Mouse (Mus musculus) kidney, postnatal 0 days (tissue): ENCODE measurements around the gene Foxd1. TPM values are rescaled to one million over a fixed set of nuclear protein-coding genes. Genes with fewer than 3 reads are reported as not detected.

Source experiments
- ATAC-seq: fragments of 200-750 bp; cut with Nextera tagmentation; replicated peaks from 2 replicates; pipeline ENCODE4 v1.8.0; 2017; ENCODE audit warnings: low read depth, moderate number of reproducible peaks, moderate TSS enrichment, moderate library complexity; ENCODE audit not compliant: low FRiP score
- DNase-seq: peaks from one replicate; pipeline ENCODE4 v3.0.0-alpha.2; 2016; ENCODE audit warnings: low spot score
- H3K27ac ChIP-seq: fragments of 300-500 bp; sonication (generic); 2 replicates; pipeline ENCODE4 v1.5.1; 2014; ENCODE audit warnings: mild to moderate bottlenecking
- H3K27me3 ChIP-seq: fragments of 300-500 bp; sonication (generic); 2 replicates; pipeline ENCODE4 v1.6.1; 2014; ENCODE audit warnings: low read length, mixed read lengths; ENCODE audit not compliant: insufficient read depth
- H3K36me3 ChIP-seq: fragments of 300-500 bp; sonication (generic); 2 replicates; pipeline ENCODE4 v1.6.1; 2014; ENCODE audit warnings: low read length, mixed read lengths; ENCODE audit not compliant: insufficient read depth
- H3K4me1 ChIP-seq: fragments of 300-500 bp; sonication (generic); replicated peaks from 2 replicates; pipeline ENCODE4 v1.6.1; 2014; ENCODE audit warnings: antibody characterized with exemption, low read length, mixed read lengths; ENCODE audit not compliant: insufficient read depth
- H3K4me2 ChIP-seq: fragments of 300-500 bp; sonication (generic); 2 replicates; pipeline ENCODE4 v1.6.1; 2014; ENCODE audit warnings: mild to moderate bottlenecking, low read length, moderate library complexity, mixed read lengths
- H3K4me3 ChIP-seq: fragments of 300-500 bp; sonication (generic); replicated peaks from 2 replicates; pipeline ENCODE4 v1.5.1; 2014; ENCODE audit warnings: low read depth, low read length
- H3K9ac ChIP-seq: fragments of 300-500 bp; sonication (generic); 2 replicates; pipeline ENCODE4 v1.6.1; 2014; ENCODE audit warnings: low read depth, low read length
- H3K9me3 ChIP-seq: fragments of 300-500 bp; sonication (generic); replicated peaks from 2 replicates; pipeline ENCODE4 v1.6.1; 2016; ENCODE audit warnings: low read length, inconsistent platforms, mixed read lengths
- CTCF ChIP-seq: IDR thresholded peaks from 2 replicates; pipeline ENCODE4 v1.5.1; 2016; ENCODE audit warnings: antibody characterized with exemption, low read depth, mild to moderate bottlenecking, moderate library complexity
- WGBS: fragments of 180-500 bp; shearing (Covaris S2); extraction: QIAGEN DNeasy Blood & Tissue Kit; methylation state at CpG from one replicate; pipeline ENCODE4 v1.1.7; 2014; 5-methylcytosine and 5-hydroxymethylcytosine counted together
- polyA plus RNA-seq: library from polyadenylated mRNA; unstranded; fragments of >200 nt; fragmentation: Nextera tagmentation; extraction: Ambion mirVana; gene quantifications from 2 replicates; pipeline ENCODE4 v1.2.1, GENCODE M21; 2015

The Foxd1 gene
- polyA plus RNA-seq, 1 experiment from 2014 or later, result 3.4 TPM

GRCm38 (mm10) chr13:98374560-98374959 is 20.5 kb downstream of the Foxd1 start:
- Histone ChIP-seq H3K4me3 (no peak overlapping the region), H3K4me2 (no peak overlapping the region), H3K9ac (no peak overlapping the region), H3K36me3 (no peaks in the 10 kb centered on the region), H3K27ac (no peak overlapping the region), H3K9me3 (no peaks in the 10 kb centered on the region), H3K4me1 (no peaks in the 10 kb centered on the region), H3K27me3 (peaks cover 4% of the 10 kb centered on the region; the same call in 1 of the 2 replicates)
- 64% methylated on average over 8 of the region's 8 CpGs for WGBS
- TF ChIP-seq CTCF, result no peak
- no peak for ATAC-seq
- DNase-seq, result no peak

- Histone ChIP-seq H3K9me3 (no peaks in the 10 kb centered on the region), H3K27me3 (peaks cover 4% of the 10 kb centered on the region; the same call in 1 of the 2 replicates), H3K4me1 (no peaks in the 10 kb centered on the region), H3K27ac (no peak overlapping the region), H3K36me3 (no peaks in the 10 kb centered on the region), H3K4me3 (no peak overlapping the region), H3K4me2 (no peak overlapping the region), H3K9ac (no peak overlapping the region)
- 62% methylated on average over 3 of the region's 3 CpGs for WGBS
- no peak for TF ChIP-seq CTCF
- no peak for DNase-seq
- ATAC-seq, result no peak
These were observed 20.9 kb downstream of the Foxd1 start for GRCm38 (mm10) chr13:98374979-98375378.

GRCm38 (mm10) chr13:98377746-98378145 is 23.7 kb downstream of the Foxd1 start:
- no peak for TF ChIP-seq CTCF
- H3K4me2 ChIP-seq, result no peak overlapping the region

GRCm38 (mm10) chr13:98382751-98383150 is 28.7 kb downstream of the Foxd1 start:
- H3K27me3 ChIP-seq, result no peaks in the 10 kb centered on the region
- H3K9me3 ChIP-seq, result no peaks in the 10 kb centered on the region
- WGBS, result 84% methylated on average over 4 of the region's 4 CpGs
- no peak overlapping the region for H3K9ac ChIP-seq
- no peak overlapping the region for H3K4me2 ChIP-seq
- no peaks in the 10 kb centered on the region for H3K4me1 ChIP-seq
- no peak overlapping the region for H3K4me3 ChIP-seq
- no peak for ATAC-seq
- no peak for DNase-seq
- TF ChIP-seq CTCF, result no peak
- no peaks in the 10 kb centered on the region for H3K36me3 ChIP-seq
- no peak overlapping the region for H3K27ac ChIP-seq

More at GRCm38 (mm10) chr13:98377746-98378145, 23.7 kb downstream of the Foxd1 start:
- no peaks in the 10 kb centered on the region for H3K36me3 ChIP-seq
- no peaks in the 10 kb centered on the region for H3K4me1 ChIP-seq
- 79% methylated on average over 3 of the region's 3 CpGs for WGBS
- no peaks in the 10 kb centered on the region for H3K9me3 ChIP-seq
- no peak overlapping the region for H3K9ac ChIP-seq
- DNase-seq (no peak), ATAC-seq (no peak)
- no peak overlapping the region for H3K4me3 ChIP-seq
- H3K27ac ChIP-seq, result no peak overlapping the region
- H3K27me3 ChIP-seq, result no peaks in the 10 kb centered on the region

GRCm38 (mm10) chr13:98383911-98384498 is 30.0 kb downstream of the Foxd1 start:
- no peaks in the 10 kb centered on the region for H3K4me1 ChIP-seq
- WGBS, result 46% methylated on average over 16 of the region's 16 CpGs
- no peak overlapping the region for H3K4me3 ChIP-seq
- H3K36me3 ChIP-seq, result no peaks in the 10 kb centered on the region
- no peak for TF ChIP-seq CTCF
- no peak overlapping the region for H3K9ac ChIP-seq
- H3K27ac ChIP-seq, result no peak overlapping the region
- no peaks in the 10 kb centered on the region; the same call in 1 of the 2 replicates for H3K27me3 ChIP-seq
- 0 out of 2 replicates have a peak, but pooled peaks have one; percentile 33 for ATAC-seq
- H3K4me2 ChIP-seq, result no peak overlapping the region
- H3K9me3 ChIP-seq, result no peaks in the 10 kb centered on the region
- peak; percentile 89 for DNase-seq

- Histone ChIP-seq H3K9ac (no peak overlapping the region), H3K36me3 (no peaks in the 10 kb centered on the region), H3K4me2 (no peak overlapping the region), H3K27ac (no peak overlapping the region), H3K4me1 (no peaks in the 10 kb centered on the region), H3K4me3 (no peak overlapping the region), H3K9me3 (no peaks in the 10 kb centered on the region), H3K27me3 (no peaks in the 10 kb centered on the region; the same call in 1 of the 2 replicates)
- ATAC-seq (no peak), DNase-seq (no peak)
- no peak for TF ChIP-seq CTCF
- WGBS, result 80% methylated on average over 2 of the region's 2 CpGs
These were observed 31.8 kb downstream of the Foxd1 start for GRCm38 (mm10) chr13:98385877-98386276.

GRCm38 (mm10) chr13:98389092-98389491 is 35.0 kb downstream of the Foxd1 start:
- Histone ChIP-seq H3K9ac (no peak overlapping the region), H3K4me1 (peaks cover 5% of the 10 kb centered on the region; the same call in 1 of the 2 replicates), H3K4me2 (no peak overlapping the region), H3K36me3 (no peaks in the 10 kb centered on the region), H3K9me3 (no peaks in the 10 kb centered on the region), H3K27ac (no peak overlapping the region), H3K27me3 (peaks cover 10% of the 10 kb centered on the region), H3K4me3 (no peak overlapping the region)
- no peak for DNase-seq
- no peak for TF ChIP-seq CTCF
- 57% methylated on average over 1 of the region's 1 CpGs for WGBS
- no peak for ATAC-seq
